Mouse (Mus musculus) central nervous system, embryonic 11.5 days (tissue): Measurements from ENCODE around the gene Lgals1. TPM values are rescaled to one million over a fixed set of nuclear protein-coding genes. Genes with fewer than 3 reads are reported as not detected.

Source experiments
- polyA plus RNA-seq: library from polyadenylated mRNA; depleted of rRNA; stranded (reverse); fragments of >200 nt; gene quantifications from 2 replicates; pipeline ENCODE4 v1.2.3, GENCODE M21; 2012; rRNA removed

Lgals1 gene
- 294 and 553 TPM in 2 replicates for polyA plus RNA-seq

DNA sequence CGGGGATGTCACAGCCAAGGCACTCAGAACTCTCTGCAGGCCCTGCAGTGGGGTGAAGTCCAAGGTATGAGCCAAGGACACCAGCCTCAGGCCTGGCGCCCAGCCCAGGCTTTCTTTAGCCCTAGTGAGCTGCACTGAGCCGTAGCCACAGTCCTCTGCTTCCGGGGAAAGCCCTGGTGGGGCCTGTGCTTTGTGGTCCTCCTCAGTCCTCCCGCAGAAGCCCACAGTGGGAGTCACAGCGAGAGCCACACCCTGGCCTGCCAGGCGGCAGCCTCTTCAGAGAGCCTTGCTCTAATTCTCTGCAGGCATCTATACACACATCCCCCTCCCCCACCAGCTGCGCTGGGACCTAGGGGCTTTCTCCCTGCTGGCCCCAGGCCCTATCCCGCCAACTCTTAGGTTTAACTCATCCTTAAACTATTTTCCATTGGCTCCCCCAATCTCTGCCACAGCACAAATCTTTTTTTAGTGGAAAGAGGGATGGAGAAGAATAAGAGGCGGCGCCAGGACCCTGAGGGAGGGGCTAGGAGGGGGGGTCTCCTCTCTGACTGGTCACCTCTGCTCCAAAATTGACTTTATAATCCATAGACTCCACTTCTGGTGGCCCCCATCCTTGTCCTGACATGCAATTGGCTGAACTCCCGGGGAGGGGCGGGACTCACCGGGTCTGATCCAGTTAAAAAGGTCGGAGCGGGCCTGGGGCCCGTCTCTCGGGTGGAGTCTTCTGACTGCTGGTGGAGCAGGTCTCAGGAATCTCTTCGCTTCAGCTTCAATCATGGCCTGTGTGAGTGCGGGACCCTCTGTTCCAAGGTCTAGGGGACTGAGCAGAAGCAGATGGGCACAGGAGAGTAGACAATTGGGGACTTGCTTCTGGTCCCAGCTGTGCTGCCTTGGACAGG, at the start of gene Lgals1:
Gene Lgals1, plus strand, starts transcription at position 705 of the 899 bp plus-strand sequence.

DNA sequence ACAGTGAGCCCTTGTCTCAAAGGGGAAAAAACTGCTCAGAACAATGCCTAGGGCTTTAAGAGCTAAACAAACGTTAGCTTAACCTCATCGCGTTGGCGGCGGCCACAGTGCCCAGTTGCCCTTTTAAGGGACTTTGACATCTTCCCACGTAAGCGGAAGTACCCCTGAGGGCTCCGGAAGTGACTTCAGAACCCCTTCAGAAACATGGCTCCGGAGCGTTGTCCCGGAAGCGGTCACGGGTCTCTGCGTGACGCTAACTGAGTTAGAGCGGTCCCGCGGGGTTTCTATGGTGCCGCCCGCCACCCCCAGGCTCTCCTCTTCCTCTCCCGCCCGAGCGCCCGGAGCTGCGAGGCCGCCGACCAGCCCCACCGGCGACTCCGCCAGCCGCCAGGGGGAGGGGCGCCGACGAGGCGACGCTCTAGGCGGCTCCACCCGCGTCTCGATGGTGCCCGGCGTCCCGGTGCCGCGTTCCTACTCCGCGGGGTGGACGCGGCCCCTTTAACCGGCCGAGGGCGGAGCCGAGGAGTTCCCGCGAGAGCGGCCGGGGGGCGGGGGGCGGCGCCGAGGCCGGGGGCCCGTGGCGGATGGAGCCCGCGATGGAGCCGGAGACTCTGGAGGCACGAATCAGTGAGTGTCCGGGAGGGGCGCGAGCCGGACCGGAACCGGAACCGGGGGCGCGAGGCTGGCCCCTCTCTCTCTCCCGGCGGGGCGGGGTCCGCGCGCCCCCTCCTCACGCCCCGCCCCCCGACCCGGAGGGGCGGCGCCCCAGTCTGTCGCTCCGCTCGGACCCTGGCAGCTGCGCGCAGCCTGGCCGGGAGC, 49.3 kb upstream of the Lgals1 start, which contains the start of gene Gga1:
Gene Gga1, plus strand, starts transcription at position 200 of the 819 bp plus-strand sequence.

DNA sequence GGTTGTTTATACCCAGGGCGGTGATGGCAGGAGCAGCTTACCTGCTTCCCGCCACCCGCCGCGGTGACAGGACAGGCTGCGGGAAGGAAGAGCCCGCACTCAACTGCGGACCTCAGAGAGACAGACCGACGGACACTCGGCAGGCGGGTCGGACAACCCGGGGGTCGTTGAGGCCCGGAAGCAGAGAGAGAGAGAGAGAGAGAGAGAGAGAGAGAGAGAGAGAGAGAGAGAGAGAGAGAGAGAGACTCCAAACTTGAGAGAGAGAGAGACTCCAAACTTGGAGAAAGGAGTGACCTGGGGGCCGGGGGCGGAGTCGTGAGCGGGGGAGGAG, 27.2 kb upstream of the Lgals1 start, which contains the start of gene Gm49510:
Gene Gm49510, plus strand, starts transcription at position 259 of the 331 bp plus-strand sequence.

DNA sequence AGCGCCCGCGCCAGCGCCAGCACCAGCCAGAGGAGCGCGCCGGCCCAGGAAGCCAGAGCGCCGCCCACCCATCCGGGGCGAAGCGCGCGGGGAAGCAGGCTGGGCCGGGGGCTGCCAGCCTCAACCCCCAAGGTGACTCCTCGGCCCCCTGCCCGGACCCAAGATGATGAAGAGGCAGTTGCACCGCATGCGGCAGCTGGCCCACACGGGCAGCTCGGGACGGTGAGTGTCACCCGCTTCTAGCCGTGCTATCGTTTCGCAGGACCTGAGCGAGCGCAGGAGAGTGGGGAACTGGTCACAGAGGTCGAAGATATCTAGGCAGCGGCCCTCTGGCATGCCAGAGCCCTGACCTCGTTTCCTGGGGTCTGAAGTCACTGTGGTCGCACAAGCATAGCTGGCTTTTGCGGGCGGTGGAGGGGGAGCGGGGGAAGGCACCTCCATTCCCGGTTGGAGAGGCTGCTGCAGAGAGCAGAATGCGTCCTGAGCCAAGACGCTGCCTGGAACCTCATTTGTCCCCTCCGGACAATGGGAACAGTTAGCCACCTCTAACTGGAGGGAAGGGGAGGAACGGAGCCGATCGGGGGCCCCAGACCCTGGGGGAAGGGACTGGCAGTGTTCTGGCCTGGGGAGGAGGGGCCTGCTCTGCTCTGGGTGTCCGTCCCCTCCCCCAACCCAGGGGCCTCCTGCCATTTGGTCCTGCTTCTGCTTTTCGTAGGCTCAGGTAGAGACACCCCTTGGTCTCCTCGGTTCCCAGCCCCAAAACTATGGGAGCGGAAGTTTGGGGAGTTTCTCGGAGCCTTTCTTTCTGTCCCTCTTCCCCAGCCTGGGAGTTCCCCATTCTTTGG, 26.6 kb upstream of the Lgals1 start, which contains the start of gene Sh3bp1:
Gene Sh3bp1, plus strand, starts transcription at position 29 of the 845 bp plus-strand sequence.

DNA sequence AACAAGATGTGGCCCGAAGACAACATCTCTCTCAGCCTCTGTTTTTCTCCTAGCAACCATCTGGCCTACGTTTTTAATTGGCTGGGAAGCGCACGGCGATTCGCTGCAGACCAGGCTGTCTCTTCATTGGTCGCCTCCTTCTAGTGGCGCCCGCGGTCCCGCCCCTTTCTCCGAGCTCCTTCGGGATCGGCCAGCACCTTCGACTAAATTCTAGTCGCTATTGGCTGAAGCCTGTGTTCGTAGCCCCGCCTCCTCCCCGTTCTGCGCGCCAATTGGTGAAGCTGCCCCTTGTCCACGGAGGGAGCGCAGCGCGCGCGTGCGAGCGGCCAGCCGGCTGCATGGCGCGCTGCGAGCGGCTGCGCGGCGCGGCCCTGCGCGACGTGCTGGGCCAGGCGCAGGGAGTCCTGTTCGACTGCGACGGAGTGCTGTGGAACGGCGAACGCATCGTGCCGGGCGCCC, 12.9 kb upstream of the Lgals1 start, which contains the start of gene Pdxp:
Gene Pdxp, plus strand, starts transcription at position 288 of the 459 bp plus-strand sequence.

DNA sequence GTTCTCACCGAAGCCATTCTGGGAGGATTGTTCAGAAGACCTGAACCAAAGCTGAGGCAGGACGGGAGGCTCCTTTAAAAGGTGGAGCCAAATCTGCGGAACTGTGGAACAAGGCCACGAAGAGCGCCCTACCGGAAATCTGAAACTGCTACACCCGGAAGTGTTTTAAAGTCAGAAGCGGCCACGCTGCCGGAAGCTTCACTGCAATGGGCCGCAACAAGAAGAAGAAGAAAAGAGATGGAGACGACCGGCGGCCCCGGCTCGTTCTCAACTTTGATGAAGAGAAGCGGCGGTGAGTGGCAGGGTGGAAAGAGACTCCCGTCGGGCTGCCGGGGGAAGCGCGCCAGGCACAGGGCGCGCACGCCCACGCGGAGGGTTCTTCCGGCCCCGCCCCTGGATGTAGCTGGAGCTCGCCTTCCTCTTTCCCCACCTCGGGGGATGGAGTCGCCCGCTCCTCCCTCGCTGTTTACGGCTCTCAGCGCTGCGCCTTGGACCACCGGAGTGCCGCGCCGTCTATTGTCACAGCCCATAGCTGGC, 8.3 kb downstream of the Lgals1 start, which contains the start of gene Nol12:
Gene Nol12, plus strand, starts transcription at position 150 of the 537 bp plus-strand sequence.

DNA sequence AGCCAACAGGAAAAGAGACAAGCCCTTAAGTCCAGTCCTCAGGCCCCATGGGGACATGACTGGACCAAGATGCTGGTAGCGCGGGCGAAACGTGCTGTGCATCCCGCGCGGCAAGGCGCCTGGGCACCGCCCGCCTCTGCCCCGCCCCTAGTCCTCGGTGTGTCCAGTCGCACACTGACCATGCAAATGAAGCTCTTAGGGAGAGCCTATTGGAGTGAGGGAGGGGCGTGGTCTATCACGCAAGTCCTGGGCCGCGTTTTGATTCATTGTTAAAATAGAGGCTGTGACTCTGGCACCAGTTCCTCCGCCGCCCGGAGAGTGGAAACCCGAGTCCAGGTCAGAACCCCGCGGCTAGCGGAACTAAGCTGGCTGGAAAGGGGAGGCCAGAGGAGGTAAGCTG, 21.1 kb downstream of the Lgals1 start, which contains the start of gene Triobp:
Gene Triobp, plus strand, starts transcription at position 68 of the 400 bp plus-strand sequence.

Other genes with a start within 250 kb of the Lgals1 start
- gene Elfn2, start 208.0 kb upstream of the Lgals1 start, polyA plus RNA-seq = 0.57 and 0.95 TPM in 2 replicates
- gene Mfng, start 153.2 kb upstream of the Lgals1 start, polyA plus RNA-seq = 54.4 and 79.1 TPM in 2 replicates
- gene Card10, start 123.7 kb upstream of the Lgals1 start, polyA plus RNA-seq = 3.7 and 4.6 TPM in 2 replicates
- 8.0 and 14.8 TPM in 2 replicates for gene Cdc42ep1, start 84.1 kb upstream of the Lgals1 start, polyA plus RNA-seq
- 0.93 and 1.00 TPM in 2 replicates for gene Lgals2, start 71.2 kb upstream of the Lgals1 start, polyA plus RNA-seq
- gene Gga1, start 49.5 kb upstream of the Lgals1 start, polyA plus RNA-seq = 47.5 and 50.7 TPM in 2 replicates
- 0.06 TPM in 2 replicates for gene Gm49510, start 27.1 kb upstream of the Lgals1 start, polyA plus RNA-seq
- gene Sh3bp1, start 27.0 kb upstream of the Lgals1 start, polyA plus RNA-seq = 17.2 and 36.7 TPM in 2 replicates
- gene Pdxp, start 12.8 kb upstream of the Lgals1 start, polyA plus RNA-seq = 36.2 and 38.7 TPM in 2 replicates
- gene Nol12, start 8.2 kb downstream of the Lgals1 start, polyA plus RNA-seq = 36.5 and 40.1 TPM in 2 replicates
- gene Triobp, start 21.0 kb downstream of the Lgals1 start, polyA plus RNA-seq = 51.7 and 58.0 TPM in 2 replicates
- 366 and 397 TPM in 2 replicates for gene H1f0, start 101.7 kb downstream of the Lgals1 start, polyA plus RNA-seq
- 0.18 and 0.24 TPM in 2 replicates for gene Galr3, start 115.2 kb downstream of the Lgals1 start, polyA plus RNA-seq
- 39.7 and 53.6 TPM in 2 replicates for gene Ankrd54, start 136.2 kb downstream of the Lgals1 start, polyA plus RNA-seq
- gene Eif3l, start 148.5 kb downstream of the Lgals1 start, polyA plus RNA-seq = 143 and 242 TPM in 2 replicates
- 18.6 and 19.1 TPM in 2 replicates for gene Micall1, start 182.2 kb downstream of the Lgals1 start, polyA plus RNA-seq
- gene Polr2f, start 214.3 kb downstream of the Lgals1 start, polyA plus RNA-seq = 211 and 410 TPM in 2 replicates
- gene 1700088E04Rik, start 214.5 kb downstream of the Lgals1 start, polyA plus RNA-seq = 7.1 and 8.2 TPM in 2 replicates
- gene Sox10, start 238.5 kb downstream of the Lgals1 start, polyA plus RNA-seq = 4.5 and 20.6 TPM in 2 replicates